Mouse (Mus musculus): ENCODE results near the gene Sec24c. TPM values are rescaled to one million over a fixed set of nuclear protein-coding genes. Genes with fewer than 3 reads are reported as not detected.
"Not testable (repeated sequence)": the region's sequence is repeated elsewhere in the genome, so short reads cannot be mapped to it uniquely, and the experiment has no call there.

Gene Sec24c
- 100 to 1,000 TPM; 110 to 113 TPM for total RNA-seq (2021)

GRCm38 (mm10) chr14:20674064-20674833, at the start of gene Sec24c:
Gene Sec24c (plus strand): TSS chr14:20674308.
- intact Hi-C loops (cut with DNase I) = loop anchor here (1.0 kb wide), 1 partner anchor 33 kb away; the partner anchor contains the start of gene Usp54
- peak; percentile 95 to 98 for DNase-seq (ENCODE audit: low spot score in 2 of 2)

GRCm38 (mm10) chr14:20626447-20626846, 47.7 kb upstream of the Sec24c start:
- intact Hi-C loops (cut with DNase I) = no loop called here
- no peak for DNase-seq (ENCODE audit: low spot score in 2 of 2)

GRCm38 (mm10) chr14:20626971-20627370, 47.1 kb upstream of the Sec24c start:
- intact Hi-C loops (cut with DNase I) = no loop called here
- no peak for DNase-seq (ENCODE audit: low spot score in 2 of 2)

- intact Hi-C loops (cut with DNase I) = no loop called here
- DNase-seq (ENCODE audit: low spot score in 2 of 2) = no peak
Observed at GRCm38 (mm10) chr14:20631253-20631652, 42.9 kb upstream of the Sec24c start.

- intact Hi-C loops (cut with DNase I) = no loop called here
- DNase-seq (ENCODE audit: low spot score in 2 of 2) = no peak
Observed at GRCm38 (mm10) chr14:20635546-20635945, 38.6 kb upstream of the Sec24c start.

- intact Hi-C loops (cut with DNase I); DNase-seq (ENCODE audit: low spot score in 2 of 2): not testable (repeated sequence)
Observed at GRCm38 (mm10) chr14:20636968-20637367, 37.1 kb upstream of the Sec24c start.

GRCm38 (mm10) chr14:20637818-20638574, 36.1 kb upstream of the Sec24c start:
- intact Hi-C loops (cut with DNase I) = no loop called here
- DNase-seq (ENCODE audit: low spot score in 2 of 2) = no peak

GRCm38 (mm10) chr14:20638702-20639101, 35.4 kb upstream of the Sec24c start:
- DNase-seq (ENCODE audit: low spot score in 2 of 2) = no peak
- intact Hi-C loops (cut with DNase I) = no loop called here

- DNase-seq (ENCODE audit: low spot score in 2 of 2) = peak; percentile 10 to 35
- intact Hi-C loops (cut with DNase I) = no loop called here
Observed at GRCm38 (mm10) chr14:20639918-20640619, 34.0 kb upstream of the Sec24c start.

- peak; percentile 97 to 99 for DNase-seq (ENCODE audit: low spot score in 2 of 2)
- intact Hi-C loops (cut with DNase I) = loop anchor here (1.0 kb wide), 1 partner anchor 33 kb away; the partner anchor contains the start of gene Sec24c
Observed at GRCm38 (mm10) chr14:20640644-20641437, 33.3 kb upstream of the Sec24c start, which contains the start of gene Usp54. Gene Usp54 (minus strand): TSS chr14:20641063.

- intact Hi-C loops (cut with DNase I) = loop anchor here (1.0 kb wide), 1 partner anchor 33 kb away; the partner anchor contains the start of gene Sec24c
- no peak for DNase-seq (ENCODE audit: low spot score in 2 of 2)
Observed at GRCm38 (mm10) chr14:20641438-20641875, 32.7 kb upstream of the Sec24c start.

- intact Hi-C loops (cut with DNase I) = no loop called here
- no peak for DNase-seq (ENCODE audit: low spot score in 2 of 2)
Observed at GRCm38 (mm10) chr14:20645547-20645946, 28.6 kb upstream of the Sec24c start.

- no peak for DNase-seq (ENCODE audit: low spot score in 2 of 2)
- intact Hi-C loops (cut with DNase I) = no loop called here
Observed at GRCm38 (mm10) chr14:20646381-20646780, 27.7 kb upstream of the Sec24c start.

GRCm38 (mm10) chr14:20651000-20651399, 23.1 kb upstream of the Sec24c start:
- no peak for DNase-seq (ENCODE audit: low spot score in 2 of 2)
- intact Hi-C loops (cut with DNase I) = no loop called here

GRCm38 (mm10) chr14:20651722-20652256, 22.3 kb upstream of the Sec24c start:
- intact Hi-C loops (cut with DNase I) = no loop called here
- DNase-seq (ENCODE audit: low spot score in 2 of 2) = peak in 1 of 2 experiments; percentile 23

- intact Hi-C loops (cut with DNase I) = no loop called here
- DNase-seq (ENCODE audit: low spot score in 2 of 2) = no peak
Observed at GRCm38 (mm10) chr14:20654690-20655421, 19.3 kb upstream of the Sec24c start.

GRCm38 (mm10) chr14:20655731-20656130, 18.4 kb upstream of the Sec24c start:
- no peak for DNase-seq (ENCODE audit: low spot score in 2 of 2)
- intact Hi-C loops (cut with DNase I) = no loop called here

GRCm38 (mm10) chr14:20656361-20656760, 17.7 kb upstream of the Sec24c start, which contains the start of gene Myoz1:
Gene Myoz1 (minus strand): TSS chr14:20656540.
- intact Hi-C loops (cut with DNase I) = no loop called here
- no peak for DNase-seq (ENCODE audit: low spot score in 2 of 2)

Data from left cerebral cortex, postnatal 25 days (tissue).